Mouse (Mus musculus): ENCODE measurements at regions not wholly inside any gene's neighbourhood (a gene's known extent, or its start where the extent isn't known, plus 50 kb on each side); places are given as distances from the start of the nearest gene placed in this dataset.

GRCm38 (mm10) chr5:35162120-35162519 is 56.6 kb upstream of the Lrpap1 start:
- DNase-seq, result no peak

DNA sequence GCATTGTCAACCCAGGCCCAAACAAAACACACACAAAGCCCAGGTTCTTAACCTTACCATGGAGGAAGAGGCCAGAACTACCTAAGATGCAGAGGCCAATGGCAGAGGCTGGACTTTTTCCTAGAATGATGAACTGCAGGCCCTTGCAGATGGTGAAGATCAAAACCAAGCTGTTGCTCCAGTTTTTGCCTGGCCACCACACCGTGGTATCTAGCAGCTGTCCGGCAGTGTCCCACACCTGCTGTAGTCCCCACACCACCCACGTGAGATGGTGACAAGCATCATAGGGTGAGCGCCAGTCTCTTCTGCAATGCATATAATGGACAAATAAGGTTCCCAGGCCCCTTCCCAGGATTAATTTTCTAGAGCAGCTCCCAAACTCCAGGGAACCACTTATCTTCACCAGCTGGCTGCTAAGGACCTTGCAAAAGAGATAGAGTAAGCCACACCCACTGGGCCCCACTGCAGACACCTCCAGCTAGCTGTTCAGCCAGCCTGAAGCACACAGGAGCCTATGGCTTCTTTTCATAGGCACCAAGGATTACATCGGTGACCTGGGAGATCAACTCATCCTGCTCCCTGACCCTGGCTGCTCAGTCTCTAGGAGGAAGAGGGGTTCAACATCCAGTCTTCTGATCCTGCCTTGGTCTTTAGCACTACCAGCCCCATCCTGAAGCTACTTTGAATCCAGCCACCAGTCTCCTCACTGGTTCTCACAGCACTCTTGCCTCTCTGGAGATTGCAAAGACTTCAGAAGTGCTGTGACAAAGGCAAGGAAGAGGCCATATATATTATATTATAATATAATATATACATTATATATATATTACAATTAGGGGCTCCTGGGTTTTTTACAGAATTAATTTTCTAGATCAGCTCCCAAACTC is 55.6 kb upstream of the Lrpap1 start:
- DNase-seq, result no peak

DNA sequence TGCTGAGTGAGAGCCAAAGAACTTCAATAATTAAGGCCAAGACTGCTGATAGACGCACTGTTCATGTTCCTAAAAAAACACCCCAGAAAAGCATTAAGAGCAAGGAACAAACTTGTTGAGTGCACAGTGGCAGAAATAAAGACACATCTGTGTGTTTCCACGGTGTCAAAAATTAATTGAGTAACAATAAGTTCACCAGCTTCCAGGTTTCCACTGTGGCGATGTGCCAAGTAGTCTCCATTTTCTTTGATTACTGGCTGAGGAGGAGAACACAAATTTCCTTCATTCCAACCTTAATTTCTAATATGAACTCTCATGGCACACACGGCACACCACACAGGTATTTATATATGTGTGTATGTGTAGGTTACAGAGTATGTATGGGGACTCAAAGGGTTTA is 54.3 kb upstream of the Lrpap1 start:
- DNase-seq, result peak; percentile 53

DNA sequence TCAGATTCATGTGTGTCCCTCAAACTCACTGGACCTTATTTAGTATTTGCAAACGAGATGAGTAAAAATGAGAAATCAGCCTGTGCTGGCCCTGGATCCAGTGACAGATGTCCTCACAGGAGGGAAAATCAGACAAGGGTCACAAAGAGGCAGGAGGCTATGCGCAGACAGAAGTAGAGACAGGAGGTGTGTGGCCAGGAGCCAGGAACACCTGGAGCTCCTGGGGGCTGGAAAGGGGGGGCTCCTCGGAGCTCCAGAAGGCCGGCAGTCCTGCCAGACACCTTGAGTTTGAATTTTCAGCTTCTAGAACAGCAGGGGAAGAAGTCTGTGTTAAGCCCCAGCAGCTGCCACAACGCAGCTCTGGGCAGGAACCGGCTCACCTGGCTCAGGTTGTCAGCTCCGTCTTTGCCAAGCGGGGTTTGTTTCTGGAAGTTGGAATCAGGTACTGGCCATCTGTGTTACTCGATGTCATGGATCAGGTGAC is 53.7 kb upstream of the Lrpap1 start:
- peak; percentile 91 for DNase-seq

DNA sequence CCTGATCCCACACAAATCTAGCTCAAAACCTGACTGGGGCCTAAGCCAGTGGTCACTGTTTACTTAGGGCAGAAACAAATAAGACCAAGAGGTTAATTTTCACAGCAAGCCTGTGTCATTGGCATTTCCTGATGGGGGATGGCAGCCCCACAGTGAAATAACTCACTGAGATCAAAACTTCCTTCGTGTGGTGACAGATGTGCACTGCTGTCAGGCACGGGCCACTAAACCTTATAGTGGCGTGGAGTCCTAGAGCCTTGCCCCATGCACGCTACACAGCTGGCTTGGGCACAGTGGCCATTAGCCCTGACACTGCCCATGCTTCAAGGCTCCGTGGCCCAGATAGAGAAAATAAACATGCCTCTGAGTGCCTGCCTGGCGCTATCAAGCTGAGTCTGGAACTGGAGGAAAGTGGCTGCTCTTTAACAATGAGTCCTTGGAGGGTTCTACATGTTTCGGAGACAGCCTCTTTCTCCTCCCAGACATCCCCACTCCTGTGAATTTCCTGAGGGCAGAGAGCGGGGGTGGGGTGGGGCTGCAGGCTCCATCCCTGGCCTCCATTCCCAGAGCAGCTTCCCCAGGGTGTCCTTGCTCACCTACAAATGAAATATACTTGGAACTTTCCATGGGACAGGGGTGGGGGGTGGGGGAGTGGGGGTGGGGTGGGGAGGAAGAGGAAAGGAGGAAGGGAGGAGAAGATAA is 52.9 kb upstream of the Lrpap1 start:
- peak; percentile 50 for DNase-seq

- DNase-seq, result no peak
Observed at GRCm38 (mm10) chr5:35156371-35156770, 50.8 kb upstream of the Lrpap1 start.

DNA sequence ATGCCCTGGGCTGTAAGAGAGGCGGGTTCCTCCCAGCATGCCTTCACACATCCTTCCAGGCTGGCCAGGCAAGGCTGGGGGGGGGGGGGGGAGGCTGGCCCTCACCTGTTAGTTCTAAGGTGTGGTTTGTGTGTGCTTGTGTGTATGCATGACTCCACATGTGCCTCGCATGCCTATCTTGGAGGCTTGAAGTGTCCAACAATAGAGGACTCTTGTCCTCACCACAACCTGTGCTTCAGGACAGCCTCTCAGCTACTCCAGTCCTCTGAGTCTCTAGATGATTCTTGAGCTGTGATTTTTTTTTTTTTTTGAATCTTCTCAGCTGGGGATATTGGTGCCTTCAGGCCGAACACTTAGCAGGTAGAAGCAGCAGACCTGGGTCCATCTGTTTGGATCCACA is 50.2 kb upstream of the Lrpap1 start:
- DNase-seq, result no peak

Measured in cerebellum, adult 9-10 months (tissue).